Mouse (Mus musculus): ENCODE data around the gene Duoxa1. TPM values are rescaled to one million over a fixed set of nuclear protein-coding genes. Genes with fewer than 3 reads are reported as not detected.

Duoxa1 gene
- polyA plus RNA-seq, 1 experiment from 2014 or later = not detected

DNA sequence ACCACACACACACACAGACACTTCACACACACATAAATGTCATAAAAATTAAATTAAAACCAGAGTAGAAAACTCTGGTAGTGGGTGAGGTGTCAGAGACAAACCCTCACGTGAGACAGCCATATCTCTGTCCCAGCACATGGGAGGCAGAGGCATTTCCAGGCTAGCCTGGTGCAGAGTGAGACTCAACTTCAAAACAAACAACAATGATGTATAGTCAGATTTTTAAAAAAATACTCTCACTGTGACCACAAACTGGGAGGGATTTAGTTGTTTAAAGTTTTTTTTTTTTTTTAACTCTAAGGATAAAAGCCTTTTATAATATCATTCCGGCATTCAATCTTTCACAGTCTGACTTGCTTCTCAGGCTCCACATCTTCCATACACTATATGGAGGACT, 11.8 kb upstream of the Duoxa1 start:
- ATAC-seq = no peak
- H3K4me2 ChIP-seq = no peak overlapping the region
- H3K36me3 ChIP-seq (ENCODE audit: poor library complexity, severe bottlenecking) = no peaks in the 10 kb centered on the region
- H3K4me3 ChIP-seq = no peak overlapping the region
- H3K4me1 ChIP-seq = no peaks in the 10 kb centered on the region
- H3K9ac ChIP-seq = no peak overlapping the region
- 70% methylated on average over 2 of the region's 2 CpGs for WGBS
- H3K27ac ChIP-seq = no peak overlapping the region
- H3K27me3 ChIP-seq = no peaks in the 10 kb centered on the region
- H3K9me3 ChIP-seq (replicated peaks) = no peaks in the 10 kb centered on the region

DNA sequence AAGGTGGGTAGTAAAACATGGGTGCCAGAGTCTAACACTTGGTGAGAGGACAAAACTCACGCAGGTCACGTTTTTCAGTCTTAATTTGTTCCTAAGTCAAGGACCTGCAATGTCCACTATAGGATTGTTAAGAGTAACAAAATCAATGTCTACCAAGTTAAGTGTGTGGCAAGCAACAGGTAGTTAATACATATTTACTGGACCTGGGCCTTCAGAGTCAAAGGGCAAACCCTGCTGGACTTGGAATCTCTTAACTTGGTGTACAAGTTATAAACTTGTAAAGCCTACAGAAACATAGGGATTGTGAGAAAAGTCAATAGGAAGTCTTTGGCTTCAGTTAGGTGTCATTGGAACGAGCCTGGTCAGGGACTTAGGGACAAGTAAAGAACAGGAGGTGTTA, 11.1 kb upstream of the Duoxa1 start:
- H3K9ac ChIP-seq = no peak overlapping the region

GRCm38 (mm10) chr2:122323960-122324359, 10.4 kb upstream of the Duoxa1 start:
- H3K36me3 ChIP-seq (ENCODE audit: poor library complexity, severe bottlenecking) = no peaks in the 10 kb centered on the region
- H3K27me3 ChIP-seq = peaks cover 3% of the 10 kb centered on the region; the same call in 1 of the 2 replicates
- no peak overlapping the region for H3K9ac ChIP-seq
- H3K9me3 ChIP-seq (replicated peaks) = no peaks in the 10 kb centered on the region
- H3K4me1 ChIP-seq = no peaks in the 10 kb centered on the region
- 70% methylated on average over 3 of the region's 3 CpGs for WGBS
- no peak overlapping the region for H3K4me2 ChIP-seq
- ATAC-seq = no peak
- no peak overlapping the region for H3K4me3 ChIP-seq
- no peak overlapping the region for H3K27ac ChIP-seq

More for the DNA sequence above, 11.1 kb upstream of the Duoxa1 start:
- Histone ChIP-seq H3K36me3 (ENCODE audit: poor library complexity, severe bottlenecking) (no peaks in the 10 kb centered on the region), H3K27me3 (no peaks in the 10 kb centered on the region), H3K4me3 (no peak overlapping the region), H3K27ac (no peak overlapping the region), H3K4me2 (no peak overlapping the region), H3K9me3 (replicated peaks) (no peaks in the 10 kb centered on the region), H3K4me1 (no peaks in the 10 kb centered on the region)
- WGBS = 80% methylated on average over 3 of the region's 3 CpGs
- ATAC-seq = no peak

DNA sequence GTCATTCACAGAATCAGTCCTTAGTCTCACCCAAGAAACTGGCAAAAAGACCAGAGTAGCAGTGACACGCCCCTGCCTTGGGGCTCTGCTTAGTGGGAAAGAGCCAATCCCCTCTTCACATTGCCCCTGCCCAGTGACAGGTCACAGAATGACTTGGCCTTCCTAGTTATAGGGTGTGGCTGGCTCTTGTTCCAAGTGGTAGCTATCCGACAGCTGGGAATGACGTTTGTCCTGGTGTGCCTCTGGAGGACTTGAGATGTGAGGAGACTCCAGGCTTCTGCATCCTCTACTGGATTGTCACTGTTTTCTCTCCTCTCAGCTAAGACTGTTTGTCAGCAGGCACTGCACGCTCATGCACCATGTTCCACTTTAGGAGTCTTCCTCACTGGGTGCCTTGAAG, 3.9 kb upstream of the Duoxa1 start:
- H3K4me2 ChIP-seq = no peak overlapping the region
- WGBS = 78% methylated on average over 4 of the region's 4 CpGs
- H3K9me3 ChIP-seq (replicated peaks) = no peaks in the 10 kb centered on the region
- H3K9ac ChIP-seq = no peak overlapping the region
- no peak overlapping the region for H3K27ac ChIP-seq
- no peaks in the 10 kb centered on the region for H3K36me3 ChIP-seq (ENCODE audit: poor library complexity, severe bottlenecking)
- H3K4me1 ChIP-seq = peaks cover 7% of the 10 kb centered on the region; the same call in 1 of the 2 replicates
- no peak overlapping the region for H3K4me3 ChIP-seq
- no peak for ATAC-seq
- H3K27me3 ChIP-seq = peaks cover 43% of the 10 kb centered on the region

DNA sequence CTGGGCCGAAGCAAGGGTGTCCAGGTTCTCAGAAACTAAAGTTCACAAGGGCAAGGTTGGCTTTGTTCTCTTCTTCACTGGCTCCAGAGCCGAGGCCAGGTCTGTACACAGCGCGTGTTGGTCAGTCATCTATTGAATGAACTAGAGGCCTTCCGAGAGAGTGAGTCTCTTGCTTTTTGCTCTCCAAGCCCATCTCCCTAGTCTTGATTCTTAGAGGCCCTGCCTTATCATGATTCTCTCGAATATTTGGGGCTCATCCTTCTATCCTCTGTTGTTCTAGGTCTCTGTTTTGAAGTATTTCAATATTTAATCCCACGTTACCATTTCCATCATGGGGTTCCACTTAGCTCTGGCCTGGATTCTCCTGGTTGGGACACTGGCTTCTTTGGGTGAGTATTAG, 1.8 kb upstream of the Duoxa1 start, which contains the start of gene Duox1:
TSS of gene Duox1 (plus strand) at position 301 of the 400 bp plus-strand sequence.
- peaks cover 53% of the 10 kb centered on the region for H3K27me3 ChIP-seq
- no peaks in the 10 kb centered on the region for H3K36me3 ChIP-seq (ENCODE audit: poor library complexity, severe bottlenecking)
- no peak within 1 kb of the TSS for H3K9ac ChIP-seq
- WGBS = 88% methylated on average over 7 of the region's 7 CpGs
- H3K27ac ChIP-seq = no peak within 1 kb of the TSS
- ATAC-seq = no peak
- no peaks in the 10 kb centered on the region for H3K9me3 ChIP-seq (replicated peaks)
- no peak within 1 kb of the TSS for H3K4me3 ChIP-seq
- peaks cover 7% of the 10 kb centered on the region; the same call in 1 of the 2 replicates for H3K4me1 ChIP-seq
- no peak within 1 kb of the TSS for H3K4me2 ChIP-seq

DNA sequence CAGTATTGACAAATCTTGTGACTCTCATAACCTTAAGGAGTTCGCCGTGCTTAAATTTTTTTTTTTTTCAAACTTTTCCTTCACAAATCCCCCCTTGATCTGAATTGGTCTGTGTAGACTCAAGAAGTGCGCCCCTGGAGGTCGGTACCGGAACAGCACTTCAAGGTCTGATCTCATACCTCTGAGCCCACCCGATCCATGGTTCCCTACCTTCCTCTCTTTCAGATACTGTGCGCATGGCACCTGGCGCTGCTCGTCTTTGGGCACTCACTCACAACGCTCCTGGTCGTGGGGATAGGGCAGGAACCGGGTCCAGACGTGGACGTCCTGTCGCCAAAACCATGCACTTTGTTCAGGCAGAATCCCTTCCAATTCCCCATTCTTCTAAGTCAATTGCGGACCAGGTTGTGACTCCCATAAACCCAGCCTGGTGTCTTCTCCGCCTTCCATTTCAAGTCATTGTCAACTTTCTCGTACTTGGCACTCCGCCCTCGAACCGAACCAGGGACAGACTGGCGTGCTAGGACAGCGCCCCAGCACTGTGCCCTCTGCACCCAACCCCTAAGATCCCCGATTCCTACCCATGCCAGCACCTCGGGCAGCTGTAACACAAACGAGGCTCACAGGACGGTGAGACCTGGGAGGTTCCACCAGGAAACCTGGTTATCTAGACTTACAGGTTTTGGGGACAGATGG, 660 bp downstream of the Duoxa1 start:
- WGBS = 5% methylated on average over 27 of the region's 27 CpGs
- Histone ChIP-seq H3K9ac (no peak overlapping the region; the same call in 1 of the 2 replicates), H3K4me2 (peak overlapping the region; percentile 50), H3K27me3 (peaks cover 56% of the 10 kb centered on the region), H3K27ac (no peak overlapping the region), H3K4me3 (peak overlapping the region; percentile 27), H3K4me1 (peaks cover 7% of the 10 kb centered on the region; the same call in 1 of the 2 replicates), H3K9me3 (replicated peaks) (no peaks in the 10 kb centered on the region), H3K36me3 (ENCODE audit: poor library complexity, severe bottlenecking) (no peaks in the 10 kb centered on the region)
- peak; percentile 74 for ATAC-seq

DNA sequence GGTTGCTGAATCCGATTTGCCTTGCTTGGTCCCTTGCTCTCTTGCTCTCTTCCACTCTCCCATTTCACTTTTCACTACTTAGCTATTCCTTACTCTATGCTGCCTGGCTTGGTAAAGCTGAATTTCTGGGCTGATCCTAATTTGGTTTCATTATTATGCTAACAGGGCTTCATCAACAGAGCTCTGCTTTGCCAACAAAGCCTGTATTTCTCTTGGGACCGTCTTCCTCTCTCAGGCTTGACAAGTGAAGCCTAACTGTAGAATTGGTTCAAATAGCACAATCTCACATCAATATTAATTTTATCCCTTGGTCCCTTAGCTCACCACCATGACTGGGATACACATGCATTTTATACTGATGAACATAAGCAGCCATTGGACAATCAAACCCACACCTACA, 2.0 kb downstream of the Duoxa1 start:
- no peaks in the 10 kb centered on the region for H3K36me3 ChIP-seq (ENCODE audit: poor library complexity, severe bottlenecking)
- no peak for ATAC-seq
- H3K27ac ChIP-seq = no peak overlapping the region
- no peaks in the 10 kb centered on the region for H3K9me3 ChIP-seq (replicated peaks)
- whole genome bisulfite sequencing = 38% methylated on average over 2 of the region's 2 CpGs
- H3K27me3 ChIP-seq = peaks cover 60% of the 10 kb centered on the region
- peaks cover 7% of the 10 kb centered on the region; the same call in 1 of the 2 replicates for H3K4me1 ChIP-seq
- H3K4me2 ChIP-seq = no peak overlapping the region
- H3K9ac ChIP-seq = no peak overlapping the region
- no peak overlapping the region for H3K4me3 ChIP-seq

DNA sequence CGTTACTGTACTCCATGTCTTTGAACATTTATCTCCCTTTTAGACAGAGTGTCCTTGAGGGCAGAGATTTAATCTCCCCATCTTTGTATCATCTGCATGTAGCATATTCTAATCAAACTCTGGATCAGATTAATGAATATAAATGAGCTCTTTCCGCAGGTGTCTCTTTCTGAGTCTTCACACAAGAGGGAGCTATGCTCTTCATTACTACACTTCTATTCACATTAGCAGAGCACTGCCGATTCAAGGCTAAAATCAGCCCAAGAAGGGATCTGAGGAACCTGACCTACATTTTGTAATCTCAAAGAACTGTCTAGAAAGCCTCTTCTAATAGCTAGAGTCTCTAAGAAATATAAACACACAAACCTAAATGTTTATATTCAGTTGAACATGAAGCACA, 3.9 kb downstream of the Duoxa1 start:
- no peak overlapping the region for H3K27ac ChIP-seq
- H3K9ac ChIP-seq = no peak overlapping the region
- no peak overlapping the region for H3K4me2 ChIP-seq
- no peak overlapping the region for H3K4me3 ChIP-seq
- ATAC-seq = no peak
- WGBS = 53% methylated on average over 3 of the region's 3 CpGs
- H3K9me3 ChIP-seq (replicated peaks) = no peaks in the 10 kb centered on the region
- peaks cover 7% of the 10 kb centered on the region; the same call in 1 of the 2 replicates for H3K4me1 ChIP-seq
- H3K27me3 ChIP-seq = peaks cover 64% of the 10 kb centered on the region
- no peaks in the 10 kb centered on the region for H3K36me3 ChIP-seq (ENCODE audit: poor library complexity, severe bottlenecking)

GRCm38 (mm10) chr2:122306184-122306583, 7.3 kb downstream of the Duoxa1 start:
- Histone ChIP-seq H3K27me3 (peaks cover 65% of the 10 kb centered on the region), H3K4me3 (no peak overlapping the region), H3K36me3 (ENCODE audit: poor library complexity, severe bottlenecking) (no peaks in the 10 kb centered on the region), H3K9ac (no peak overlapping the region), H3K4me1 (peaks cover 12% of the 10 kb centered on the region), H3K9me3 (replicated peaks) (no peaks in the 10 kb centered on the region), H3K4me2 (no peak overlapping the region), H3K27ac (no peak overlapping the region)
- ATAC-seq = no peak
- WGBS = 63% methylated on average over 4 of the region's 4 CpGs

DNA sequence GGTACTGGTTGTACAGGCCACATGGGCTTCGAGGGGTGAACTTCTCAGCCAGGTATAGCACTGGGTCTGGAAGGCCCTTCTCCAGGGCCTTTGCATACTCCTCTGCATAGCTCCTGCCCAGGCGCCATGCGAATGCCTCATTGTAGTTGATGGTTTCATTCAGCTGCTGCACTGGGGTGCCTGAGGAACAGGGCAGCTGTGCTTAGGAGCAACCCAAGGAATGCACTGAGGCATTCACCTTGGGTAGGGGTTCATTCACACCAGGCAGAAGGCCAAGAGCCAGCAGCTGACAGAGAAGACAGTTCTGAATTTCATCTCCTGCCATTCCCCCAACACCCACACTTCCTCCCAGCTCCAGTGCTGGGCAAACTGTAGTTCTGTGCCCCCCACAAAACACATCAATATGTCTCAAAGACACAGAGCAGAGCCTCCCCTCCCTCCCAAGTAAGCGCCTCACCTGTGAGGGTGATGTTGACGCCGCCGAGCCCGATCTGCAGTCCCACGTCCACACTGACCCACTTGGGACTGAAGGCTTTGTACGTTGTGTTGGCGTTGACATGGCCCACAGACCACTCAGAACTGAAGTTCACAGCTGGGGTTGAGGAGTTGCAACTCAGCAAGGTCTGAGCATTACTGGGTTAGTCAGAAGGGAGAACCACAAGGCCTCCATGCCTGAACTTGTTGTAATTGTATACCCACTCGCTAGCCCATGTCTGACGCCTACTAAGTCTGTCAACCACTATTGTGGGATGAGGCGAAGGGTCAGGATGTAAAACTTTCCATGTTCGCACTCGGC, 8.2 kb downstream of the Duoxa1 start:
- H3K27ac ChIP-seq = no peak overlapping the region
- peaks cover 74% of the 10 kb centered on the region for H3K27me3 ChIP-seq
- H3K9me3 ChIP-seq (replicated peaks) = no peaks in the 10 kb centered on the region
- H3K4me1 ChIP-seq = peaks cover 16% of the 10 kb centered on the region
- H3K9ac ChIP-seq = no peak overlapping the region
- no peak for ATAC-seq
- no peaks in the 10 kb centered on the region for H3K36me3 ChIP-seq (ENCODE audit: poor library complexity, severe bottlenecking)
- no peak overlapping the region for H3K4me3 ChIP-seq
- H3K4me2 ChIP-seq = no peak overlapping the region
- 86% methylated on average over 16 of the region's 16 CpGs for WGBS

GRCm38 (mm10) chr2:122304544-122304943, 9.0 kb downstream of the Duoxa1 start:
- no peaks in the 10 kb centered on the region for H3K36me3 ChIP-seq (ENCODE audit: poor library complexity, severe bottlenecking)
- no peaks in the 10 kb centered on the region for H3K9me3 ChIP-seq (replicated peaks)
- H3K27me3 ChIP-seq = peaks cover 79% of the 10 kb centered on the region
- ATAC-seq = no peak
- WGBS = 88% methylated on average over 6 of the region's 6 CpGs
- H3K9ac ChIP-seq = no peak overlapping the region
- no peak overlapping the region for H3K27ac ChIP-seq
- no peak overlapping the region for H3K4me3 ChIP-seq
- H3K4me1 ChIP-seq = peaks cover 16% of the 10 kb centered on the region
- H3K4me2 ChIP-seq = no peak overlapping the region

DNA sequence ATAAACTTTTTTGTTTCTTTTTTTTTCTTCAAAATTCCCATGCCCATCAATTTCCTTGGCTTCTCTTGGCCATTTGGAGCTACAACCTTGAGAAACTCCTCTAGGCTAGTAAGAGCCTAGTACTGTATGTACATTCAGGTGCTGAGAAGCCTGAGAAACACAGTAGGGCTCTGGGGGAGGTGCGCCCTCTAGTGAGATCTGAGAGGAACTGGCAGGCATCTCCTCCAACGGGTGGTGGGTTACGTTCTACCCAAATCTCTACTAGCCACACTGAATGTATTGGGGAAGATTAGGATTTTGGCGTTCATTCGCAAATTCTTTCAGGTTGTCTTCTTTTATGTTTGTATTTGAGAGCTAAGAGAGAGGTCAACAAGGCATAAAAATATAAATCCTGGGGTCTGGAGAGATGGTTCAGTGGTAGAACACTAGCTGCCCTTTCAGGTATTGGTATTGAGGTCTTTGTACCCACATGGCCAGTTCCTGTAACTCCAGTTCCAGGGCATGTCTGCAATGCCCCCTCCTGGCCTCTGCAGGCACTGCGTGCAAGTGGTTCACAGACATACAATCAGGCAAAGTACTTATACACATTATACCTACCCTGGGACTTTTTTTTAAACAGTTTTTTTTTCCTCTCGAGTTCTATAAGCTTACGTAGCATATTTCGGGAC, 10.8 kb downstream of the Duoxa1 start:
- H3K27me3 ChIP-seq = peaks cover 90% of the 10 kb centered on the region
- H3K9me3 ChIP-seq (replicated peaks) = no peaks in the 10 kb centered on the region
- WGBS = 10% methylated on average over 9 of the region's 9 CpGs
- H3K9ac ChIP-seq = no peak overlapping the region
- no peak overlapping the region for H3K27ac ChIP-seq
- peak overlapping the region; percentile 81; the same call in 1 of the 2 replicates for H3K4me2 ChIP-seq
- H3K4me1 ChIP-seq = peaks cover 34% of the 10 kb centered on the region
- H3K36me3 ChIP-seq (ENCODE audit: poor library complexity, severe bottlenecking) = no peaks in the 10 kb centered on the region
- peak overlapping the region; percentile 45; the same call in 1 of the 2 replicates for H3K4me3 ChIP-seq
- peak; percentile 67 for ATAC-seq
